Mouse (Mus musculus) cerebellum, adult 2 months (tissue): ENCODE measurements around the gene Dera.

ENCODE experiments used
- CTCF ChIP-seq: fragments of 200-500 bp; IDR thresholded peaks from 2 replicates; pipeline ENCODE4 v1.5.1; 2011; ENCODE audit warnings: low read depth, mild to moderate bottlenecking, control low read depth, low read length, moderate library complexity, borderline replicate concordance; ENCODE audit not compliant: insufficient read depth
- POLR2A ChIP-seq: fragments of 200-500 bp; IDR thresholded peaks from 2 replicates; pipeline ENCODE4 v1.6.1; 2011; ENCODE audit warnings: low read length, control low read depth, borderline replicate concordance; ENCODE audit not compliant: insufficient read depth

- TF ChIP-seq CTCF, result no peak
- no peak for TF ChIP-seq POLR2A
Measured at GRCm38 (mm10) chr6:137771621-137772250, 17.4 kb downstream of the Dera start.
